Mouse (Mus musculus) hindbrain, embryonic 11.5 days (tissue): Measurements from ENCODE around the gene Acsl5. TPM values are rescaled to one million over a fixed set of nuclear protein-coding genes. Genes with fewer than 3 reads are reported as not detected.

Source experiments
- ATAC-seq: fragments of 200-750 bp; cut with Nextera tagmentation; 2 replicates; pipeline ENCODE4 v1.8.0; 2017; ENCODE audit warnings: mild to moderate bottlenecking, moderate TSS enrichment, moderate library complexity; ENCODE audit not compliant: low FRiP score
- DNase-seq: peaks from one replicate; pipeline ENCODE4 v3.0.0-alpha.2; 2015; ENCODE audit warnings: low spot score
- H3K27ac ChIP-seq: fragments of 300-500 bp; sonication (generic); 2 replicates; pipeline ENCODE4 v1.5.1; 2014; ENCODE audit warnings: mild to moderate bottlenecking, low read depth, low read length
- H3K27me3 ChIP-seq: fragments of 300-500 bp; sonication (generic); 2 replicates; pipeline ENCODE4 v1.6.1; 2014; ENCODE audit warnings: mild to moderate bottlenecking, low read length, moderate library complexity, mixed read lengths; ENCODE audit not compliant: control insufficient read depth, insufficient read depth
- H3K36me3 ChIP-seq: fragments of 300-500 bp; sonication (generic); 2 replicates; pipeline ENCODE4 v1.6.1; 2014; ENCODE audit warnings: mild to moderate bottlenecking, low read length, moderate library complexity, mixed read lengths; ENCODE audit not compliant: control insufficient read depth, insufficient read depth
- H3K4me1 ChIP-seq: fragments of 300-500 bp; sonication (generic); replicated peaks from 2 replicates; pipeline ENCODE4 v1.6.1; 2014; ENCODE audit warnings: low read length, mixed read lengths; ENCODE audit not compliant: control insufficient read depth, insufficient read depth
- H3K4me2 ChIP-seq: fragments of 300-500 bp; sonication (generic); replicated peaks from 2 replicates; pipeline ENCODE4 v1.6.1; 2014; ENCODE audit warnings: mild to moderate bottlenecking, low read depth, low read length
- H3K4me3 ChIP-seq: fragments of 300-500 bp; sonication (generic); 2 replicates; pipeline ENCODE4 v1.5.1; 2014; ENCODE audit warnings: low read depth, low read length
- H3K9ac ChIP-seq: fragments of 300-500 bp; sonication (generic); 2 replicates; pipeline ENCODE4 v1.6.1; 2014; ENCODE audit warnings: low read depth, low read length
- H3K9me3 ChIP-seq: fragments of 300-500 bp; sonication (generic); 2 replicates; pipeline ENCODE4 v1.6.1; 2016; ENCODE audit warnings: low read length; ENCODE audit not compliant: control insufficient read depth
- WGBS: fragments of 180-500 bp; shearing (Covaris S2); extraction: QIAGEN DNeasy Blood & Tissue Kit; methylation state at CpG from one replicate; pipeline ENCODE4 v1.1.7; 2014; 5-methylcytosine and 5-hydroxymethylcytosine counted together
- polyA plus RNA-seq: library from polyadenylated mRNA; unstranded; fragments of >200 nt; fragmentation: Nextera tagmentation; extraction: Ambion mirVana; gene quantifications from 2 replicates; pipeline ENCODE4 v1.2.1, GENCODE M21; 2014

The Acsl5 gene
- polyA plus RNA-seq, 1 experiment from 2014 or later = 19.9 TPM

GRCm38 (mm10) chr19:55286034-55286433 lies 34.3 kb downstream of the Acsl5 start:
- Histone ChIP-seq H3K9me3 (no peaks in the 10 kb centered on the region), H3K4me2 (no peak overlapping the region), H3K4me3 (no peak overlapping the region), H3K4me1 (no peaks in the 10 kb centered on the region), H3K9ac (no peak overlapping the region), H3K27me3 (no peaks in the 10 kb centered on the region), H3K36me3 (no peaks in the 10 kb centered on the region), H3K27ac (no peak overlapping the region)
- WGBS = 84% methylated on average over 4 of the region's 4 CpGs
- DNase-seq (no peak), ATAC-seq (no peak)

- Histone ChIP-seq H3K4me3 (no peak overlapping the region), H3K27me3 (no peaks in the 10 kb centered on the region), H3K9ac (no peak overlapping the region), H3K9me3 (no peaks in the 10 kb centered on the region), H3K36me3 (no peaks in the 10 kb centered on the region), H3K4me2 (no peak overlapping the region), H3K4me1 (no peaks in the 10 kb centered on the region), H3K27ac (no peak overlapping the region)
- ATAC-seq = no peak
- DNase-seq = no peak
These were observed 37.2 kb downstream of the Acsl5 start for GRCm38 (mm10) chr19:55288974-55289373.

- Histone ChIP-seq H3K36me3 (no peaks in the 10 kb centered on the region), H3K9ac (no peak overlapping the region), H3K4me1 (no peaks in the 10 kb centered on the region), H3K4me3 (no peak overlapping the region), H3K4me2 (no peak overlapping the region), H3K27ac (no peak overlapping the region), H3K27me3 (no peaks in the 10 kb centered on the region), H3K9me3 (no peaks in the 10 kb centered on the region)
- DNase-seq (no peak), ATAC-seq (no peak)
- WGBS = 85% methylated on average over 2 of the region's 2 CpGs
These were observed 39.0 kb downstream of the Acsl5 start for GRCm38 (mm10) chr19:55290621-55291270.

GRCm38 (mm10) chr19:55292210-55292850 lies 40.6 kb downstream of the Acsl5 start:
- Histone ChIP-seq H3K27ac (no peak overlapping the region), H3K4me3 (no peak overlapping the region), H3K27me3 (no peaks in the 10 kb centered on the region), H3K9me3 (no peaks in the 10 kb centered on the region), H3K9ac (no peak overlapping the region), H3K4me1 (no peaks in the 10 kb centered on the region), H3K36me3 (no peaks in the 10 kb centered on the region), H3K4me2 (no peak overlapping the region)
- DNase-seq = no peak
- 90% methylated on average over 2 of the region's 2 CpGs for WGBS
- ATAC-seq = no peak

GRCm38 (mm10) chr19:55293175-55293574 lies 41.4 kb downstream of the Acsl5 start:
- H3K27me3 ChIP-seq = no peaks in the 10 kb centered on the region
- H3K9ac ChIP-seq = no peak overlapping the region
- no peaks in the 10 kb centered on the region for H3K36me3 ChIP-seq
- H3K4me3 ChIP-seq = no peak overlapping the region
- H3K4me2 ChIP-seq = no peak overlapping the region
- no peaks in the 10 kb centered on the region for H3K9me3 ChIP-seq
- 0 out of 2 replicates have a peak overlapping the region, but pooled peaks have one; percentile 27 for H3K27ac ChIP-seq
- no peak for DNase-seq
- WGBS = 42% methylated on average over 4 of the region's 4 CpGs
- no peak for ATAC-seq
- H3K4me1 ChIP-seq = no peaks in the 10 kb centered on the region

GRCm38 (mm10) chr19:55295075-55295474 lies 43.3 kb downstream of the Acsl5 start:
- Histone ChIP-seq H3K4me2 (no peak overlapping the region), H3K4me1 (no peaks in the 10 kb centered on the region), H3K36me3 (no peaks in the 10 kb centered on the region), H3K9me3 (no peaks in the 10 kb centered on the region), H3K4me3 (no peak overlapping the region), H3K27me3 (no peaks in the 10 kb centered on the region), H3K27ac (no peak overlapping the region), H3K9ac (no peak overlapping the region)
- DNase-seq (no peak), ATAC-seq (no peak)
- 94% methylated on average over 9 of the region's 9 CpGs for WGBS

GRCm38 (mm10) chr19:55295556-55295955 lies 43.8 kb downstream of the Acsl5 start:
- Histone ChIP-seq H3K4me2 (no peak overlapping the region), H3K36me3 (no peaks in the 10 kb centered on the region), H3K9ac (no peak overlapping the region), H3K27ac (no peak overlapping the region), H3K27me3 (no peaks in the 10 kb centered on the region), H3K4me3 (no peak overlapping the region), H3K9me3 (no peaks in the 10 kb centered on the region), H3K4me1 (no peaks in the 10 kb centered on the region)
- 90% methylated on average over 3 of the region's 3 CpGs for WGBS
- no peak for ATAC-seq
- DNase-seq = no peak

GRCm38 (mm10) chr19:55296301-55296700 lies 44.6 kb downstream of the Acsl5 start:
- H3K4me2 ChIP-seq = no peak overlapping the region
- no peaks in the 10 kb centered on the region for H3K4me1 ChIP-seq
- H3K36me3 ChIP-seq = 0 out of 2 replicates have a peak, but pooled peaks cover 2% of the 10 kb centered on the region
- WGBS = 94% methylated on average over 2 of the region's 2 CpGs
- DNase-seq (no peak), ATAC-seq (no peak)
- H3K27me3 ChIP-seq = no peaks in the 10 kb centered on the region
- H3K9ac ChIP-seq = no peak overlapping the region
- H3K4me3 ChIP-seq = no peak overlapping the region
- H3K9me3 ChIP-seq = no peaks in the 10 kb centered on the region
- H3K27ac ChIP-seq = no peak overlapping the region

- Histone ChIP-seq H3K27ac (no peak overlapping the region), H3K4me2 (no peak overlapping the region), H3K4me3 (no peak overlapping the region), H3K4me1 (no peaks in the 10 kb centered on the region), H3K27me3 (no peaks in the 10 kb centered on the region), H3K9me3 (no peaks in the 10 kb centered on the region), H3K9ac (no peak overlapping the region), H3K36me3 (0 out of 2 replicates have a peak, but pooled peaks cover 2% of the 10 kb centered on the region)
- DNase-seq = no peak
- no peak for ATAC-seq
- 98% methylated on average over 2 of the region's 2 CpGs for WGBS
These were observed 45.8 kb downstream of the Acsl5 start for GRCm38 (mm10) chr19:55297489-55297888.
